Mouse (Mus musculus): Measurements from ENCODE around the gene Bbs9.

- TF ChIP-seq TAL1 (IDR thresholded peaks at IDR 0.05; ENCODE audit: low read length) (no peak), GATA1 (IDR thresholded peaks at IDR 0.05; ENCODE audit: low read length) (no peak)
Observed at GRCm38 (mm10) chr9:22584221-22584620, 108.7 kb downstream of the Bbs9 start.

Data from erythroblast, embryonic 14.5 days (primary cell).